Mouse (Mus musculus) stomach, embryonic 14.5 days (tissue): ENCODE results near the gene Rnf121. TPM values are rescaled to one million over a fixed set of nuclear protein-coding genes. Genes with fewer than 3 reads are reported as not detected.
"Not testable (repeated sequence)": the region's sequence is repeated elsewhere in the genome, so short reads cannot be mapped to it uniquely, and the experiment has no call there.

Experiments used
- ATAC-seq: fragments of 200-750 bp; cut with Nextera tagmentation; 2 replicates; pipeline ENCODE4 v1.8.0; 2017; ENCODE audit warnings: low read depth, moderate TSS enrichment; ENCODE audit not compliant: insufficient number of reproducible peaks, insufficient read depth, low FRiP score
- H3K27ac ChIP-seq: fragments of 300-500 bp; sonication (generic); 2 replicates; pipeline ENCODE4 v1.5.1; 2014; ENCODE audit warnings: mild to moderate bottlenecking, low read length, moderate library complexity, mixed read lengths
- H3K27me3 ChIP-seq: fragments of 300-500 bp; sonication (generic); 2 replicates; pipeline ENCODE4 v1.6.1; 2014; ENCODE audit warnings: low read length, control low read depth, mixed read lengths; ENCODE audit not compliant: control insufficient read depth, insufficient read depth
- H3K36me3 ChIP-seq: fragments of 300-500 bp; sonication (generic); 2 replicates; pipeline ENCODE4 v1.6.1; 2014; ENCODE audit warnings: mild to moderate bottlenecking, control low read depth, low read length, moderate library complexity, mixed read lengths; ENCODE audit not compliant: control insufficient read depth, insufficient read depth
- H3K4me1 ChIP-seq: fragments of 300-500 bp; sonication (generic); 2 replicates; pipeline ENCODE4 v1.6.1; 2014; ENCODE audit warnings: low read length, control low read depth, mixed read lengths; ENCODE audit not compliant: control insufficient read depth, insufficient read depth
- H3K4me2 ChIP-seq: fragments of 300-500 bp; sonication (generic); replicated peaks from 2 replicates; pipeline ENCODE4 v1.6.1; 2014; ENCODE audit warnings: low read depth, low read length, control low read depth
- H3K4me3 ChIP-seq: fragments of 300-500 bp; sonication (generic); 2 replicates; pipeline ENCODE4 v1.5.1; 2014; ENCODE audit warnings: low read depth, low read length, control low read depth
- H3K9ac ChIP-seq: fragments of 300-500 bp; sonication (generic); replicated peaks from 2 replicates; pipeline ENCODE4 v1.6.1; 2014; ENCODE audit warnings: low read depth, mild to moderate bottlenecking, control low read depth, low read length, moderate library complexity, mixed read lengths
- H3K9me3 ChIP-seq: fragments of 300-500 bp; sonication (generic); 2 replicates; pipeline ENCODE4 v1.6.1; 2016; ENCODE audit warnings: low read depth, low read length, control low read depth; ENCODE audit not compliant: control insufficient read depth
- WGBS: fragments of 180-500 bp; shearing (Covaris S2); extraction: QIAGEN DNeasy Blood & Tissue Kit; methylation state at CpG from one replicate; pipeline ENCODE4 v1.1.7; 2014; 5-methylcytosine and 5-hydroxymethylcytosine counted together
- polyA plus RNA-seq: library from polyadenylated mRNA; unstranded; fragments of >200 nt; fragmentation: Nextera tagmentation; extraction: Ambion mirVana; gene quantifications from 2 replicates; pipeline ENCODE4 v1.2.1, GENCODE M21; 2014

The Rnf121 gene
- polyA plus RNA-seq, 1 experiment from 2014 or later, result 26.1 TPM

- H3K27me3 ChIP-seq, result not testable (repeated sequence)
Measured at GRCm38 (mm10) chr7:102048524-102048923, 16.7 kb downstream of the Rnf121 start.

GRCm38 (mm10) chr7:102042314-102042713, 23.0 kb downstream of the Rnf121 start:
- no peak for ATAC-seq
- H3K4me2 ChIP-seq, result no peak overlapping the region
- 75% methylated on average over 2 of the region's 2 CpGs for WGBS
- H3K27ac ChIP-seq, result no peak overlapping the region
- H3K4me1 ChIP-seq, result no peaks in the 10 kb centered on the region
- H3K9me3 ChIP-seq, result no peaks in the 10 kb centered on the region
- H3K9ac ChIP-seq, result no peak overlapping the region
- H3K4me3 ChIP-seq, result no peak overlapping the region
- peaks cover 28% of the 10 kb centered on the region for H3K36me3 ChIP-seq
- no peaks in the 10 kb centered on the region for H3K27me3 ChIP-seq

More at GRCm38 (mm10) chr7:102048524-102048923, 16.7 kb downstream of the Rnf121 start:
- not testable (repeated sequence) for H3K4me3 ChIP-seq, H3K9ac ChIP-seq, H3K9me3 ChIP-seq, H3K27ac ChIP-seq, ATAC-seq, H3K4me2 ChIP-seq, H3K36me3 ChIP-seq, H3K4me1 ChIP-seq

GRCm38 (mm10) chr7:102037318-102037717, 28.0 kb downstream of the Rnf121 start:
- no peak overlapping the region for H3K27ac ChIP-seq

GRCm38 (mm10) chr7:102035534-102035933, 29.7 kb downstream of the Rnf121 start:
- H3K4me1 ChIP-seq, result no peaks in the 10 kb centered on the region
- peaks cover 56% of the 10 kb centered on the region for H3K36me3 ChIP-seq
- 86% methylated on average over 2 of the region's 2 CpGs for WGBS
- ATAC-seq, result no peak
- H3K9ac ChIP-seq, result no peak overlapping the region
- no peaks in the 10 kb centered on the region for H3K27me3 ChIP-seq
- H3K4me2 ChIP-seq, result no peak overlapping the region
- no peak overlapping the region for H3K4me3 ChIP-seq
- H3K9me3 ChIP-seq, result no peaks in the 10 kb centered on the region
- no peak overlapping the region for H3K27ac ChIP-seq

More at GRCm38 (mm10) chr7:102037318-102037717, 28.0 kb downstream of the Rnf121 start:
- 91% methylated on average over 3 of the region's 3 CpGs for WGBS
- no peak overlapping the region for H3K9ac ChIP-seq
- no peaks in the 10 kb centered on the region for H3K27me3 ChIP-seq
- no peak for ATAC-seq
- no peaks in the 10 kb centered on the region for H3K9me3 ChIP-seq
- no peaks in the 10 kb centered on the region for H3K4me1 ChIP-seq
- H3K4me2 ChIP-seq, result no peak overlapping the region
- H3K36me3 ChIP-seq, result peaks cover 53% of the 10 kb centered on the region
- no peak overlapping the region for H3K4me3 ChIP-seq

- H3K9ac ChIP-seq, result no peak overlapping the region
- H3K27me3 ChIP-seq, result no peaks in the 10 kb centered on the region
- peaks cover 54% of the 10 kb centered on the region for H3K36me3 ChIP-seq
- no peak overlapping the region for H3K27ac ChIP-seq
- no peak overlapping the region for H3K4me3 ChIP-seq
- H3K9me3 ChIP-seq, result no peaks in the 10 kb centered on the region
- no peak overlapping the region for H3K4me2 ChIP-seq
- H3K4me1 ChIP-seq, result no peaks in the 10 kb centered on the region
- ATAC-seq, result no peak
- 92% methylated on average over 1 of the region's 1 CpGs for WGBS
Measured at GRCm38 (mm10) chr7:102034904-102035303, 30.4 kb downstream of the Rnf121 start.

GRCm38 (mm10) chr7:102025187-102026119, 39.8 kb downstream of the Rnf121 start:
- H3K9me3 ChIP-seq, result no peaks in the 10 kb centered on the region
- WGBS, result 82% methylated on average over 2 of the region's 2 CpGs
- H3K27me3 ChIP-seq, result no peaks in the 10 kb centered on the region
- no peak overlapping the region for H3K27ac ChIP-seq
- no peak overlapping the region for H3K9ac ChIP-seq
- H3K4me1 ChIP-seq, result no peaks in the 10 kb centered on the region
- no peak for ATAC-seq
- peaks cover 35% of the 10 kb centered on the region for H3K36me3 ChIP-seq
- no peak overlapping the region for H3K4me2 ChIP-seq
- no peak overlapping the region for H3K4me3 ChIP-seq

GRCm38 (mm10) chr7:102023821-102024220, 41.4 kb downstream of the Rnf121 start:
- Histone ChIP-seq H3K9ac (no peak overlapping the region), H3K9me3 (no peaks in the 10 kb centered on the region), H3K4me3 (no peak overlapping the region), H3K36me3 (peaks cover 46% of the 10 kb centered on the region), H3K27ac (no peak overlapping the region), H3K27me3 (no peaks in the 10 kb centered on the region), H3K4me2 (no peak overlapping the region), H3K4me1 (no peaks in the 10 kb centered on the region)
- ATAC-seq, result no peak
- WGBS, result 95% methylated on average over 9 of the region's 9 CpGs

GRCm38 (mm10) chr7:102020934-102021333, 44.3 kb downstream of the Rnf121 start:
- H3K27me3 ChIP-seq, ATAC-seq, H3K4me2 ChIP-seq, H3K9ac ChIP-seq, H3K4me3 ChIP-seq, H3K27ac ChIP-seq, H3K4me1 ChIP-seq, H3K9me3 ChIP-seq: not testable (repeated sequence)
- WGBS, result 93% methylated on average over 2 of the region's 2 CpGs
- peaks cover 56% of the 10 kb centered on the region for H3K36me3 ChIP-seq
